Mouse (Mus musculus): ENCODE data around the gene Hs3st6. TPM values are rescaled to one million over a fixed set of nuclear protein-coding genes. Genes with fewer than 3 reads are reported as not detected.

Hs3st6 gene
- polyA plus RNA-seq, 1 experiment from 2014 or later, result 0.43 TPM

GRCm38 (mm10) chr17:24798229-24798628 is 45.4 kb downstream of the Hs3st6 start:
- Histone ChIP-seq H3K4me3 (no peak overlapping the region), H3K4me1 (no peaks in the 10 kb centered on the region), H3K36me3 (no peaks in the 10 kb centered on the region), H3K27me3 (ENCODE audit: low read depth, poor library complexity, severe bottlenecking) (peaks cover 10% of the 10 kb centered on the region), H3K27ac (replicated peaks) (no peak overlapping the region), H3K9me3 (replicated peaks) (no peaks in the 10 kb centered on the region)
- no peak for DNase-seq (ENCODE audit: low spot score)
- WGBS, result 60% methylated on average over 9 of the region's 9 CpGs

- H3K9me3 ChIP-seq (replicated peaks), result no peaks in the 10 kb centered on the region
- peaks cover 8% of the 10 kb centered on the region for H3K4me1 ChIP-seq
- H3K27me3 ChIP-seq (ENCODE audit: low read depth, poor library complexity, severe bottlenecking), result peaks cover 22% of the 10 kb centered on the region
- no peaks in the 10 kb centered on the region for H3K36me3 ChIP-seq
- H3K4me3 ChIP-seq, result no peak overlapping the region
- no peak overlapping the region for H3K27ac ChIP-seq (replicated peaks)
- WGBS, result 86% methylated on average over 4 of the region's 4 CpGs
- DNase-seq (ENCODE audit: low spot score), result no peak
Observed at GRCm38 (mm10) chr17:24799476-24799875, 46.7 kb downstream of the Hs3st6 start.

GRCm38 (mm10) chr17:24800524-24800923 is 47.7 kb downstream of the Hs3st6 start:
- Histone ChIP-seq H3K4me1 (peaks cover 11% of the 10 kb centered on the region), H3K9me3 (replicated peaks) (no peaks in the 10 kb centered on the region), H3K4me3 (no peak overlapping the region), H3K27ac (replicated peaks) (no peak overlapping the region), H3K36me3 (no peaks in the 10 kb centered on the region), H3K27me3 (ENCODE audit: low read depth, poor library complexity, severe bottlenecking) (peaks cover 33% of the 10 kb centered on the region)
- no peak for DNase-seq (ENCODE audit: low spot score)
- 57% methylated on average over 3 of the region's 3 CpGs for whole genome bisulfite sequencing

GRCm38 (mm10) chr17:24803952-24804951 is 51.5 kb downstream of the Hs3st6 start, which contains the start of gene Meiob:
Gene Meiob, plus strand, starts transcription at chr17:24804289.
- Histone ChIP-seq H3K27ac (replicated peaks) (peak within 1 kb of the TSS; percentile 73), H3K27me3 (ENCODE audit: low read depth, poor library complexity, severe bottlenecking) (peaks cover 52% of the 10 kb centered on the region)

More at GRCm38 (mm10) chr17:24803952-24804951, 51.5 kb downstream of the Hs3st6 start, which contains the start of gene Meiob:
- Histone ChIP-seq H3K36me3 (no peaks in the 10 kb centered on the region), H3K4me1 (peaks cover 11% of the 10 kb centered on the region), H3K4me3 (peak within 1 kb of the TSS; percentile 82), H3K9me3 (replicated peaks) (no peaks in the 10 kb centered on the region)
- DNase-seq (ENCODE audit: low spot score), result peak; percentile 85
- WGBS, result under 1% methylated on average over 71 of the region's 71 CpGs

Other genes starting within 250 kb of the Hs3st6 start
- 106 and 110 TPM in 2 replicates for gene Traf7, start 225.1 kb upstream of the Hs3st6 start, polyA plus RNA-seq (2016; fragmentation: Nextera tagmentation; extraction: Ambion mirVana)
- gene Rab26, start 218.8 kb upstream of the Hs3st6 start, polyA plus RNA-seq (2016; fragmentation: Nextera tagmentation; extraction: Ambion mirVana), result 2.1 and 2.9 TPM in 2 replicates
- 14.7 and 18.5 TPM in 2 replicates for gene Pkd1, start 203.2 kb upstream of the Hs3st6 start, polyA plus RNA-seq (2016; fragmentation: Nextera tagmentation; extraction: Ambion mirVana)
- 62.7 and 79.2 TPM in 2 replicates for gene Tsc2, start 120.4 kb upstream of the Hs3st6 start, polyA plus RNA-seq (2016; fragmentation: Nextera tagmentation; extraction: Ambion mirVana)
- gene Nthl1, start 120.3 kb upstream of the Hs3st6 start, polyA plus RNA-seq (2016; fragmentation: Nextera tagmentation; extraction: Ambion mirVana), result 25.2 and 25.3 TPM in 2 replicates
- gene Slc9a3r2, start 102.7 kb upstream of the Hs3st6 start, polyA plus RNA-seq (2016; fragmentation: Nextera tagmentation; extraction: Ambion mirVana), result 30.2 and 33.2 TPM in 2 replicates
- gene Npw, start 94.5 kb upstream of the Hs3st6 start, polyA plus RNA-seq (2016; fragmentation: Nextera tagmentation; extraction: Ambion mirVana), result not detected in 2 replicates
- 21.7 and 24.3 TPM in 2 replicates for gene Zfp598, start 83.3 kb upstream of the Hs3st6 start, polyA plus RNA-seq (2016; fragmentation: Nextera tagmentation; extraction: Ambion mirVana)
- gene Syngr3, start 63.0 kb upstream of the Hs3st6 start, polyA plus RNA-seq (2016; fragmentation: Nextera tagmentation; extraction: Ambion mirVana), result 10.3 and 16.1 TPM in 2 replicates
- 52.3 and 58.5 TPM in 2 replicates for gene Gfer, start 56.8 kb upstream of the Hs3st6 start, polyA plus RNA-seq (2016; fragmentation: Nextera tagmentation; extraction: Ambion mirVana)
- 1.0 and 1.5 TPM in 2 replicates for gene Noxo1, start 56.8 kb upstream of the Hs3st6 start, polyA plus RNA-seq (2016; fragmentation: Nextera tagmentation; extraction: Ambion mirVana)
- gene Tbl3, start 45.3 kb upstream of the Hs3st6 start, polyA plus RNA-seq (2016; fragmentation: Nextera tagmentation; extraction: Ambion mirVana), result 141 and 144 TPM in 2 replicates
- gene Rnf151, start 34.9 kb upstream of the Hs3st6 start, polyA plus RNA-seq (2016; fragmentation: Nextera tagmentation; extraction: Ambion mirVana), result 0.26 and 0.51 TPM in 2 replicates
- 1,457 and 1,841 TPM in 2 replicates for gene Rps2, start 34.9 kb upstream of the Hs3st6 start, polyA plus RNA-seq (2016; fragmentation: Nextera tagmentation; extraction: Ambion mirVana)
- gene Ndufb10, start 28.5 kb upstream of the Hs3st6 start, polyA plus RNA-seq (2016; fragmentation: Nextera tagmentation; extraction: Ambion mirVana), result 206 and 214 TPM in 2 replicates
- not detected in 2 replicates for gene Rpl3l, start 25.2 kb upstream of the Hs3st6 start, polyA plus RNA-seq (2016; fragmentation: Nextera tagmentation; extraction: Ambion mirVana)
- 19.2 and 20.5 TPM in 2 replicates for gene Msrb1, start 16.3 kb upstream of the Hs3st6 start, polyA plus RNA-seq (2016; fragmentation: Nextera tagmentation; extraction: Ambion mirVana)
- 0.06 TPM in 1 of 2 replicates, not detected in the other for gene Meiob, start 51.3 kb downstream of the Hs3st6 start, polyA plus RNA-seq (2016; fragmentation: Nextera tagmentation; extraction: Ambion mirVana)
- gene Hagh, start 87.2 kb downstream of the Hs3st6 start, polyA plus RNA-seq (2016; fragmentation: Nextera tagmentation; extraction: Ambion mirVana), result 28.5 and 29.3 TPM in 2 replicates
- gene Fahd1, start 97.4 kb downstream of the Hs3st6 start, polyA plus RNA-seq (2016; fragmentation: Nextera tagmentation; extraction: Ambion mirVana), result 18.4 and 19.6 TPM in 2 replicates
- gene Igfals, start 113.0 kb downstream of the Hs3st6 start, polyA plus RNA-seq (2016; fragmentation: Nextera tagmentation; extraction: Ambion mirVana), result 0.31 TPM in 1 of 2 replicates, not detected in the other
- 85.5 and 87.0 TPM in 2 replicates for gene Nubp2, start 133.4 kb downstream of the Hs3st6 start, polyA plus RNA-seq (2016; fragmentation: Nextera tagmentation; extraction: Ambion mirVana)
- 46.6 and 50.4 TPM in 2 replicates for gene Spsb3, start 133.7 kb downstream of the Hs3st6 start, polyA plus RNA-seq (2016; fragmentation: Nextera tagmentation; extraction: Ambion mirVana)
- 28.9 and 33.9 TPM in 2 replicates for gene Eme2, start 142.1 kb downstream of the Hs3st6 start, polyA plus RNA-seq (2016; fragmentation: Nextera tagmentation; extraction: Ambion mirVana)
- gene Mrps34, start 142.1 kb downstream of the Hs3st6 start, polyA plus RNA-seq (2016; fragmentation: Nextera tagmentation; extraction: Ambion mirVana), result 94.7 and 98.1 TPM in 2 replicates
- 46.2 and 47.0 TPM in 2 replicates for gene Nme3, start 143.5 kb downstream of the Hs3st6 start, polyA plus RNA-seq (2016; fragmentation: Nextera tagmentation; extraction: Ambion mirVana)
- 40.1 and 53.9 TPM in 2 replicates for gene Mapk8ip3, start 184.0 kb downstream of the Hs3st6 start, polyA plus RNA-seq (2016; fragmentation: Nextera tagmentation; extraction: Ambion mirVana)
- 442 and 466 TPM in 2 replicates for gene Jpt2, start 207.7 kb downstream of the Hs3st6 start, polyA plus RNA-seq (2016; fragmentation: Nextera tagmentation; extraction: Ambion mirVana)